Mouse (Mus musculus): Measurements from ENCODE around the gene Ntn1.

GRCm38 (mm10) chr11:68393897-68394490, 6.6 kb downstream of the Ntn1 start:
- TF ChIP-seq CTCF (IDR thresholded peaks at IDR 0.05; ENCODE audit: borderline replicate concordance, extremely low read depth, insufficient read depth, insufficient read length) (no peak), POLR2A (IDR thresholded peaks at IDR 0.05; ENCODE audit: borderline replicate concordance, extremely low read depth, insufficient read depth, insufficient read length, poor library complexity, severe bottlenecking) (no peak)
